Mouse (Mus musculus) forebrain, embryonic 14.5 days (tissue): ENCODE results near the gene Zbtb8os. TPM values are rescaled to one million over a fixed set of nuclear protein-coding genes. Genes with fewer than 3 reads are reported as not detected.

ENCODE experiments used
- polyA plus RNA-seq: library from polyadenylated mRNA; unstranded; fragments of >200 nt; fragmentation: Nextera tagmentation; extraction: Ambion mirVana; gene quantifications from 2 replicates; pipeline ENCODE4 v1.2.1, GENCODE M21; 2014

Zbtb8os gene
- polyA plus RNA-seq, 1 experiment from 2014 or later, result 37.1 TPM

Other genes starting within 250 kb of the Zbtb8os start
- gene Tmem54, start 230.1 kb upstream of the Zbtb8os start, polyA plus RNA-seq, result not detected in 2 replicates
- gene Hpca, start 213.7 kb upstream of the Zbtb8os start, polyA plus RNA-seq, result 16.8 and 23.1 TPM in 2 replicates
- 1.3 and 1.7 TPM in 2 replicates for gene Fndc5, start 198.7 kb upstream of the Zbtb8os start, polyA plus RNA-seq
- 9.7 and 11.8 TPM in 2 replicates for gene S100pbp, start 146.0 kb upstream of the Zbtb8os start, polyA plus RNA-seq
- 110 and 126 TPM in 2 replicates for gene Yars, start 145.9 kb upstream of the Zbtb8os start, polyA plus RNA-seq
- gene C77080, start 74.3 kb upstream of the Zbtb8os start, polyA plus RNA-seq, result 3.6 and 4.2 TPM in 2 replicates
- gene Sync, start 48.1 kb upstream of the Zbtb8os start, polyA plus RNA-seq, result 0.14 and 0.24 TPM in 2 replicates
- gene Rbbp4, start 325 bp upstream of the Zbtb8os start, polyA plus RNA-seq, result 428 and 447 TPM in 2 replicates
- 5.8 and 6.6 TPM in 2 replicates for gene Zbtb8a, start 42.4 kb downstream of the Zbtb8os start, polyA plus RNA-seq
- gene Zbtb8b, start 105.2 kb downstream of the Zbtb8os start, polyA plus RNA-seq, result 6.5 and 8.0 TPM in 2 replicates
- gene Bsdc1, start 125.9 kb downstream of the Zbtb8os start, polyA plus RNA-seq, result 35.4 and 38.1 TPM in 2 replicates
- 0.28 TPM in 1 of 2 replicates, not detected in the other for gene Tssk3, start 155.3 kb downstream of the Zbtb8os start, polyA plus RNA-seq
- not detected in 2 replicates for gene Fam229a, start 155.5 kb downstream of the Zbtb8os start, polyA plus RNA-seq
- gene Marcksl1, start 177.9 kb downstream of the Zbtb8os start, polyA plus RNA-seq, result 1,632 and 1,731 TPM in 2 replicates
- 132 and 154 TPM in 2 replicates for gene Hdac1, start 207.0 kb downstream of the Zbtb8os start, polyA plus RNA-seq
- 8.2 and 9.0 TPM in 2 replicates for gene Lck, start 237.9 kb downstream of the Zbtb8os start, polyA plus RNA-seq
- gene Fam167b, start 242.9 kb downstream of the Zbtb8os start, polyA plus RNA-seq, result not detected in 2 replicates